Mouse (Mus musculus) adrenal gland, adult 18-20 months (tissue): ENCODE results near the gene Fam163a. TPM values are rescaled to one million over a fixed set of nuclear protein-coding genes. Genes with fewer than 3 reads are reported as not detected.

ENCODE experiments used
- DNase-seq, 2 experiments: peaks; one replicate each; pipeline ENCODE4 v3.0.0; 2021 to 2022; ENCODE audit warnings: low spot score in 2 of 2
- total RNA-seq, 2 experiments: library from RNA; stranded (reverse); gene quantifications; 1 replicate in 1 of 2; 2 replicates in 1 of 2; pipeline ENCODE4 v1.2.3; 2021

Gene Fam163a
- total RNA-seq, 2 experiments from 2014 or later, result 8.0 to 10.7 TPM

DNA sequence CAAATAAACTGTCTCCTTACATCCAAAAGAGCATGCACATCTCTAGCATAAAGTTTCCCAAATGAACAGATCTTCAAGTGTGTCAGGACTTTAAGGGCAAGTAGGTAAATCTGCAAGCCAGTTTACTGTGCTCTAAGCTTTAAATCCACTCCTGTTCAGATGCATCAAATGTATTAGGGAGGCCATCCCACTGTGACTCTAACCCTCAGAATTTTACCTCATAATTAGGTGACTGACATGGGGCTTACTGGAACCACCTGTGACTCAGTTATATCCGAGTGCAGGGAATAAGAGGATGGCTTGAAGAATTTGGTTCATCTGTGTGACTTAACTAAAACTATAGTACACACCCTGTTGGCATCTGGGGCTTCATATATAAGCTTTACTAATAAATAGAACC is 170.2 kb downstream of the Fam163a start:
- no peak for DNase-seq

DNA sequence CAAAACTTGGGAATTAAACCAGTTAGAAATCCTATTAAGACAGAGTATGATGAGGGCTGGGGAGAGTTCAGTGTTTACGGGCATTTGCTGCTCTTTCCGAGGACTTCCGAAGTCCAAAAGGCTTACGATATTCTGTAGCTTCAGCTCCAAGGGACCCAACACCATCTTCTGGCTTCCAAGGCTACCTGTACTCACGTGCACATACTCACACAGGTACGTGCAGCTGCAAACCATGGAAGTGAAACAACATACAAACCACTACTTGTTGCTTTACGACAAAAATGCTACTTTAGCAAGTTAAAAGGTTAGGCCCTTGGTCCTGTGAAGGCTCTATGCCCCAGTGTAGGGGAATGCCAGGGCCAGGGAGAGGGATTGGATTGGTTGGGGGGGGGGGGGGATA is 170.9 kb downstream of the Fam163a start:
- DNase-seq, result no peak

DNA sequence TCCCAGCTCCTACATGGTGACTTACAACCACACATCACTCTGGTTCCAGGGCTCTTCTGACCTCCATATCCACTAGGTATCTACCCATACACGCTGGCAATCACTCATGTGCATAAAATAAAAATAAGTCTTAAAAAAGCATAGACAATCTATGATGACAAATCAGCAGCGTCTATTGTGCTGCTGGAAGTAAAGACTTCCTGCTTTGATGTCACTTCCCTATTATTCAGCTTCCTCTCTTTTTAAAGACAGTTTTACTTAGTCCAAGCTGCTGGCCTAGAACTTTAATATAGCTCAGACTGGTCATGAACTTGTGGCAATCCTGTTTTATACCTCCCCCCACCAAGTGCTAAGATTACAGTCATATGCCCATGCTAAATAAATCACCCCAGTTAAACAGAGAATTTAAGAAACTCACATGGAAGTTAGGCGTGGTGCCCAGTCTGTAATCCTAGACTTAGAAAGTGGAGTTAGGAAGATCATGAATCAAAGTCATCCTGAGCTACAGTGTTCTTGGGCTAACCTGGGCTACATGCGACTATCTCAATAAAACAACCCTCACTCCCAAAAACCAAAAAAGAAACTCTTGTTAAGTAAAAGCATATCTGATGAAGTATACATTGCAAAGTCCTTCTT is 176.4 kb downstream of the Fam163a start:
- DNase-seq, result no peak

DNA sequence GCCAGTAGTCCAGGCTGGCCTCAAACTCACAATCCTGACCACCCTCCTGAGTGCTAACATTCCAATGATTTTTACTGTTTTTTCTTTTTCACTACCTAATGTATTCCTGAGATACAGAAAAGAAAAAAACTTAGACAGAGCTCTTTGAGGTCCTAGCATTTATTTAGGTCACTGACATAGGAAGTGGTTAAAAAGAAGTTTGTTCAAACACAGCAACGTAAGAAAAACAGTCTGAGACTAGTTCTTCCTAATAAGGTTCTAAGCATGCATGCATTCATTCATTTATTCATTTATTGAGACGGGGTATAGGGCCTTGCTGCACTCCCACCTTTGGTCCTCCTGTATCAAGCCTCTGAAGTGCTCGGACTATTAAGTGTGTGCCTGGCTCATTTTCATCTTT is 177.0 kb downstream of the Fam163a start:
- no peak for DNase-seq

Other genes with a start within 250 kb of the Fam163a start
- 10 to 100 TPM; 27.7 to 33.2 TPM for gene Cep350, start 231.8 kb downstream of the Fam163a start, total RNA-seq
- gene Tor1aip2, start 169.6 kb downstream of the Fam163a start, total RNA-seq, result 100 to 1,000 TPM; 110 to 165 TPM
- gene Tor1aip1, start 168.5 kb downstream of the Fam163a start, total RNA-seq, result 100 to 1,000 TPM; 102 to 127 TPM
- under 1 TPM; 0.40 to 0.93 TPM for gene Tdrd5, start 98.6 kb upstream of the Fam163a start, total RNA-seq
- not detected for gene Nphs2, start 105.7 kb upstream of the Fam163a start, total RNA-seq
- 100 to 1,000 TPM; 556 to 590 TPM for gene Gm2000, start 161.0 kb upstream of the Fam163a start, total RNA-seq
- 1 to 10 TPM; 5.3 to 8.7 TPM for gene Axdnd1, start 216.1 kb upstream of the Fam163a start, total RNA-seq